Mouse (Mus musculus): ENCODE data around the gene Pitpnm2.
A peak's percentile ranks its signal among the peaks of the same experiment; 100 is the strongest.

Pitpnm2 gene

GRCm38 (mm10) chr5:124198473-124198872 lies 51.1 kb downstream of the Pitpnm2 start:
- DNase-seq, result no peak

- no peak for DNase-seq
Observed at GRCm38 (mm10) chr5:124196082-124196481, 53.5 kb downstream of the Pitpnm2 start.

GRCm38 (mm10) chr5:124194386-124195084 lies 55.0 kb downstream of the Pitpnm2 start:
- no peak for DNase-seq

- no peak for DNase-seq
Observed at GRCm38 (mm10) chr5:124193286-124194112, 56.1 kb downstream of the Pitpnm2 start.

GRCm38 (mm10) chr5:124192726-124193285 lies 56.8 kb downstream of the Pitpnm2 start:
- no peak for DNase-seq

GRCm38 (mm10) chr5:124192251-124192710 lies 57.3 kb downstream of the Pitpnm2 start:
- DNase-seq, result no peak

- DNase-seq, result no peak
Observed at GRCm38 (mm10) chr5:124190146-124190870, 59.3 kb downstream of the Pitpnm2 start.

- DNase-seq, result no peak
Observed at GRCm38 (mm10) chr5:124189572-124189981, 60.0 kb downstream of the Pitpnm2 start.

GRCm38 (mm10) chr5:124187508-124188311 lies 61.9 kb downstream of the Pitpnm2 start:
- peak; percentile 32 for DNase-seq

- no peak for DNase-seq
Observed at GRCm38 (mm10) chr5:124186981-124187507, 62.5 kb downstream of the Pitpnm2 start.

- no peak for DNase-seq
Observed at GRCm38 (mm10) chr5:124186465-124186854, 63.1 kb downstream of the Pitpnm2 start.

GRCm38 (mm10) chr5:124185706-124186464 lies 63.7 kb downstream of the Pitpnm2 start:
- no peak for DNase-seq

- no peak for DNase-seq
Observed at GRCm38 (mm10) chr5:124184898-124185701, 64.5 kb downstream of the Pitpnm2 start.

GRCm38 (mm10) chr5:124184191-124184590 lies 65.4 kb downstream of the Pitpnm2 start:
- DNase-seq, result no peak

- no peak for DNase-seq
Observed at GRCm38 (mm10) chr5:124182642-124183041, 66.9 kb downstream of the Pitpnm2 start.

- no peak for DNase-seq
Observed at GRCm38 (mm10) chr5:124182097-124182496, 67.5 kb downstream of the Pitpnm2 start.

GRCm38 (mm10) chr5:124180500-124181167 lies 68.9 kb downstream of the Pitpnm2 start:
- no peak for DNase-seq

- no peak for DNase-seq
Observed at GRCm38 (mm10) chr5:124179411-124179810, 70.1 kb downstream of the Pitpnm2 start.

- DNase-seq, result no peak
Observed at GRCm38 (mm10) chr5:124176726-124177132, 72.8 kb downstream of the Pitpnm2 start.

GRCm38 (mm10) chr5:124175138-124175537 lies 74.4 kb downstream of the Pitpnm2 start:
- no peak for DNase-seq
